ENCODE assay signal across 8 mouse cellular contexts in genomic region chr13:114388211-114388965, GRCm38 (mm10). TPM values are rescaled to one million over a fixed set of nuclear protein-coding genes. Genes with fewer than 3 reads are reported as not detected.
DNase-seq lines count a peak whose midpoint lies in the region; ATAC-seq lines count a peak whose summit lies in the region.

Gene Ndufs4 (minus strand): TSS chr13:114388258.

- DNase-seq in thymus, postnatal 0 days (ENCODE audit: low spot score): no peak
- no peak for DNase-seq in thymus, postnatal 10 days (ENCODE audit: low spot score in 2 of 2)
- no peak for DNase-seq in heart, embryonic 10.5 days (ENCODE audit: low spot score)
- no peak for DNase-seq in layer of hippocampus, postnatal 25 days (ENCODE audit: extremely low spot score in 1 of 2, low spot score in 1 of 2)
- no peak for DNase-seq in cerebellum, adult 11 months
- DNase-seq in kidney, postnatal 36 days: no peak

- H3K36me3 ChIP-seq in heart, embryonic 10.5 days: peaks cover 4% of the 10 kb centered on the region; the same call in 1 of the 2 replicates
- H3K36me3 ChIP-seq in midbrain, embryonic 15.5 days (replicated peaks): no peaks in the 10 kb centered on the region

- H3K4me1 ChIP-seq in heart, embryonic 10.5 days: peaks cover 5% of the 10 kb centered on the region
- H3K4me1 ChIP-seq in midbrain, embryonic 15.5 days: peaks cover 15% of the 10 kb centered on the region

- WGBS in heart, embryonic 10.5 days: 43% methylated on average over 13 of the region's 13 CpGs
- WGBS in midbrain, embryonic 15.5 days: 43% methylated on average over 13 of the region's 13 CpGs

- no peaks in the 10 kb centered on the region for H3K27me3 ChIP-seq in heart, embryonic 10.5 days (ENCODE audit: insufficient read depth, poor library complexity, severe bottlenecking)
- H3K27me3 ChIP-seq in midbrain, embryonic 15.5 days (replicated peaks): no peaks in the 10 kb centered on the region

- no peaks in the 10 kb centered on the region for H3K9me3 ChIP-seq in heart, embryonic 10.5 days
- H3K9me3 ChIP-seq in midbrain, embryonic 15.5 days: no peaks in the 10 kb centered on the region

- H3K27ac ChIP-seq in heart, embryonic 10.5 days: peak within 1 kb of the TSS; percentile 97
- H3K27ac ChIP-seq in midbrain, embryonic 15.5 days: peak within 1 kb of the TSS; percentile 86

- peak within 1 kb of the TSS; percentile 67 for H3K4me2 ChIP-seq in midbrain, embryonic 15.5 days

- ATAC-seq in common myeloid progenitor, adult 5-6 weeks (replicated peaks; ENCODE audit: low read depth, poor library complexity, severe bottlenecking): no peak
- ATAC-seq in midbrain, embryonic 15.5 days (replicated peaks): peak; percentile 37; the same call in 1 of the 2 replicates

- peak within 1 kb of the TSS; percentile 79 for H3K9ac ChIP-seq in midbrain, embryonic 15.5 days

- peak within 1 kb of the TSS; percentile 91 for H3K4me3 ChIP-seq in heart, embryonic 10.5 days
- H3K4me3 ChIP-seq in midbrain, embryonic 15.5 days: peak within 1 kb of the TSS; percentile 62

RNA-seq across cellular contexts. Expression of gene Ndufs4, which starts in this region (rescaled TPM):
- 466 and 520 TPM in 2 replicates for polyA plus RNA-seq in thymus, postnatal 0 days (2015; fragmentation: Nextera tagmentation; extraction: Ambion mirVana)
- total RNA-seq in common myeloid progenitor, adult 5-6 weeks (2017): 148 TPM in 2 replicates
- polyA plus RNA-seq in heart, embryonic 10.5 days (2016; fragmentation: Nextera tagmentation; extraction: Ambion mirVana): 318 and 348 TPM in 2 replicates
- 100 to 1,000 TPM; 135 to 161 TPM for total RNA-seq in layer of hippocampus, postnatal 25 days (2021)
- polyA plus RNA-seq in midbrain, embryonic 15.5 days (2015; fragmentation: Nextera tagmentation; extraction: Ambion mirVana): 328 and 330 TPM in 2 replicates
